Mouse (Mus musculus) ovary, postnatal 36 days (tissue): Measurements from ENCODE around the gene Nav2.

Source experiments
- DNase-seq: peaks from one replicate; pipeline ENCODE4 v3.0.0; 2022; ENCODE audit warnings: low spot score, mixed read lengths

The Nav2 gene

DNA sequence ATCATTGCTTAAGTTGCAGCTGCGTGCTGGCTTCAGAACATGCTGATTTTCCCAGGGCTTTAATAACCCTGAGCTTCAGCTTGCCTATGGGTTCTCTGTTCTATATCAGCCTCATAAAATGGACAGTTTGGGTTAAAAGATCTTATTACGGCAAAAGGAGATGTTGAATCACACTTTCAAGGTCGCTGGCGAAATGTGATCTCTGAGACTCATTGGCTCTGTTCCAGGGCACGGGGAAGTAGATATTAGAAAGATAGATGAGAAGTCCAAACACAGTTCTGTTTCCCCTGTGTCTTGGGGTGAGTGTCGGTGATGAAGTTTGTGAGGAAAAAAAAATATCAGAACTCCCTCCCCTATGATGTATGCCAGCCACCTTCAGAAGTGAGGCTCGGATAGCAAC is 98.4 kb downstream of the Nav2 start:
- no peak for DNase-seq

DNA sequence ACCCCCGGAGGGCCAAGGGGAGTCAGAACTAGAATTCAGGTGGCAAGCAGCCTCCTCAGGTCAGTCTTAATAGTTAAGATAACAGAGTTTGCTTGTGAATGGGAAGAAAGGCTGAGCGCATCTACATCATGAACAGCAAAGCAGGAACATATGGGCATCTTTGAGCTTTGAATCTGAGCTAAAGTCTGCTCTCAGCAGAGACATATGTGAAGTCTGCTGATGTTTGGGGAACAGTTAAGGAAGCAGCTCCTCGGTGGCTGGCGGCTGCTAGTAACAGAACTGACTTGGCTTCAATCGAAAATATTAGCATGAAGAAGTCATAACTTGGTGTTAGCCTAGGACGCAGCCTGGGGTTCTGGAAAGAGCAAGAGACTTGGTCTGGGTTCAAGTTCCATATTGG is 102.2 kb downstream of the Nav2 start:
- no peak for DNase-seq

DNA sequence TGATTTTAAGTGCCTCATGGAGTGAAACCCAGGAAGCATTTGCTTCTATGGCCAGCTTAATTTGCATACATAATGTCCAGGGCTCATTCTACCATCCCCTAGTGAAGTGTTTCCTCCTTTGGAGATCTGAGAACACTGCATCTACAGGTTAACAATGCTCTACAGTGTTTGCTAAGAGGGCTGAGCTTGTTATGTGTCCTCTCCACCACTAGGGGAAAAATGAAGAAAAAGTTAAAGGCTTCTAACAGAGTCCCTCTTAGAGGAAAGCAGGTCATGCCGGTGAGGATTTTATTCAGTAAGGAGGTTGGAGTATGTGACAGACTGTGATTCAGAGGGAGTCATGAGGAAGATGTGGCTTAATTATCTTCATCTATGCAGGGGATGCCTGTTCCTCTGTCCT is 103.5 kb downstream of the Nav2 start:
- DNase-seq = no peak

DNA sequence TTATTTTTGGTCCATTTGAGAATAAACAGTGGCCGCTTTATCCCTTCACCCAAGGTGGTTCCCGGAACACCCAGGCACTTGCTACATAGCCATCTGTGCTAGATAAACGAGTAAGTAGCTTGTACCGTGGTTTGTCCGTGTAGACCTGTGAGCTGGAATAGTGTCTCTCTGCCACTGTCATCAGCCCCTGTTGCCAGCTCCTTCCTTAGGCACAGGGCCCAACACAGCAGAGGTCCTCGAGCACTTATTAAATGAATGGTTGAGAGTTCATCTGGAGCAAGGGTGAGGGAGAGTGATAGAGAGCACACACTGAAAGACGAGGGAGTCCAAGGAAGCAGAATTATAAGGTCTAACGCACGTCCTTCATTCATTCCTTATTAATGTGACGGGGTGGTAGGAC is 106.0 kb downstream of the Nav2 start:
- DNase-seq = no peak

DNA sequence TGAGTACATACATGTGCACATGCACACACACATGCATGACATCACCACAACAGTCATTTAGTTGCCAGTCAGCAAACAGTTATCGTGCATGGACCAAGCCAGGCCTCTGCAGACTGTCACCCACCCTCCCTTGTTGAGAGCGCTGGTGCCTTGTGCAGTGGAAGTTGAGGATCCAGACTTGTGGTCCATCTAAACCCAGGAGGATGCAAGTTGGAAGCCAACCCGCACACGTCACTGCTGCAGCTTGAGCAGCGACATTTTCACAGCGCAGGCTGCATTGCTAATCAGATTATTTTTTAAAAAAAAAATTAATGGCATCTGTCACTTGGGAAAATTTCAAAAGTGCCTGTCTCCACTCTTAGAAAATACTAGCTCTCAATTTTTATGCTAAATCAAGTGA is 106.8 kb downstream of the Nav2 start:
- DNase-seq = no peak

DNA sequence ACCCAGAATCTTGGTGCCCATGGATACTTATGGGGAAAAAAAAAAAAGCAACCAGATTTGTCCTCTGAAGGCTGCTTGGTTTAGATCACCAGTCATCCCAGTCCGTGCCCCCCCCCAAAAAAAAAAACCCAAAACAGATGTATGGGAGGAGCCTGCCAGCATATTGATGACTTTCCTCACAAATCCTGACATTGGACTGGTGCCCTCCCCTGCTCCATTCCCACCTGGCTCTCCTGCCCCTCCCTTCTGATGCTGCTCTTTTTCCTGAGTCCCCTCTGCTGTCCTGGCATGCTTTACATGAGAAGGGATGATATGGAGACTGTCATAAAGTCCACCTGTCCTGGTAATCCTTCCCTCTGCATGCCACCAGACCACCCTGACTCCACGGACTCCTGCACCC is 107.6 kb downstream of the Nav2 start:
- DNase-seq = no peak

DNA sequence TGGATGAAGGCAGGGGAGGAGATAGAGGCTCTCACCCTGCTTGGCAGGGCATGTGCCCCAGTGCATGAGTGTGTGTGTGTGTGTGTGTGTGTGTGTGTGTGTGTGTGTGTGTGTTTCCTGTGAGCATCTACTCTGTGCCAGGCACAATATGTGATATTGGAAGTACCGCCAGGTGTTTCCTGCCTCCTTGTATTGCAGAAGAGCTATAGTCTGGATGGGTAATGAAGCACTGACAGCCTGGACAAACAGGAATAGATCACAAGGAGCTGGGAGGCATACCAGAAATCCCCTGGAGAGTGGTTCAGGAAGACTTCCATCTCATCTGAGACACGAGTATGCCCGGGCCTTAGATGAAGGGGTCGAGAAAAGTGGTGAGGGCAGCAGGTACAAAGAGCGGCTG is 109.3 kb downstream of the Nav2 start:
- no peak for DNase-seq

DNA sequence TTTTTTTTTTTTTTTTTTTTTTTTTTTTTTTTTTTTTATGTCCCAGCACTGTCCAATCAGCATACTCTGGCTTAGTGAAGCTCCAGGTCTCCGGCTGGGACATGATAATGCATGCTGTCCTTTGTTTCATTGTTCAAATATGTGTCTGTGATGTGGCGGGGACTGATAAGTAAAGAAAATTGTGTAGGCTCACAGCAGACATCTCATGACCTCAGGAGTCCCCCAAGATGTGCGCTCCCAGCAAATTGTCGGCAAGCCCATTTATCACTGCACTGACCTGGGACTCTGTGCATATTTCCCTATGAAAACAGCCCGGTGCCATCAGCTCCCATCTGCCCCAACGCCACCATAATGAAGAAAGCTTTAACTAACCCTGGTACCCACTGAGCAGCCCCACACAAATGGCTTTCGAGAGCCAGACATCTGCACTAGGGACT is 110.0 kb downstream of the Nav2 start:
- no peak for DNase-seq

DNA sequence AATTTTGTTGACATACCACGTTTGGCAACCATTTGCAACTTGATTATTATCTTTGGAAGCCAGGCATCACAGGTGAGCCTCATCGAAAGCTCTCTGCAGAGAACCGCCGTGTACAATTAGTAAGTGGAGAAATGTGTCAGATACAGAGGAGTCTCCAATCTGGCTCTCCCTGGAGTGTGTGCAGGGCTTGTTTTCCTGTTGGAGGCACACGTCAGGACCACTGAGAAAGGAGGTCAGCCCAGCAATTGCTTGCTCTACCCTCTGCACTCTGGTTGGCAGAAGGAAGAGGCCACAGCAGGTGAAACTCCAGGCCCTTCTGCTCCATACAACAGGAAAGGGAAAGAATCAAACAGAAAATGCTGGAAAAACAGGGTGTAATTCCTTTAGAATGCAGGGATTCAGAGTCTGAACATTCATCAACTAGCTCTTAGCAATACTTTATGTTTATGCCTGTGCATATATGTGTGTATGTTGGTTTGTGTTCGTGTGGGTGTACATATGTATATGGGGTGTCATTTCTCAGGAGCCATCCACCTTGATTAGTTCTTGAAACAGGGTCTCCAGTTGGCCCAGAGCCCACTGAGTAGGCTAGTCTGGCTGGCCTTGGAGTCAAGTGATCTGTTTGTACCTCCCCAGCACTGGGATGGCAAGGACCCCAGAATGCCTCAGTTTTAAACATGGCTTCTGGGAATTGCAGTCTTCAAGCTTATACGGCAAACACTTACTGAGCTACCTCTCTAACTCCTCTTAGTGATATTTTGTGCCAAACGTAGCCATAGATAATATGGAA is 116.7 kb downstream of the Nav2 start:
- DNase-seq = no peak

DNA sequence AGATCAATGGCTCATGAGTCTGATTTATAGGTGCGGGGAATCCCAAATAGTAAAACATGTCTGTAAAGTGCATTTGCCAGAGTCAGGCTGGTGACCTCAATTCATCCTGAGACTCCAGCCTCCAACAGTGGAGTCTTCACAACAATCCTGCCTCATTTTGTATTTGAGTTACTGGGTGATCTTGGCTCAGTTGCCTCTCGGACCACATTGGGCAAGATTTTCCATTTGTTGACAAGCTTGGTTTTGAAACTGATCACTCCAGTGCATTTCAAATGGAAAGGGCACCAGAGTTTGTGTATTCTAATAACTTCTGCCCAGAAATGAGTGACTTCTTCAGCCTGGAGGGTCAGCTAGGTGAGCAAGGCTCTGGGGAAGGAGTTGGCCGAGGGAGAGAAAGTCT is 117.5 kb downstream of the Nav2 start:
- DNase-seq = no peak

DNA sequence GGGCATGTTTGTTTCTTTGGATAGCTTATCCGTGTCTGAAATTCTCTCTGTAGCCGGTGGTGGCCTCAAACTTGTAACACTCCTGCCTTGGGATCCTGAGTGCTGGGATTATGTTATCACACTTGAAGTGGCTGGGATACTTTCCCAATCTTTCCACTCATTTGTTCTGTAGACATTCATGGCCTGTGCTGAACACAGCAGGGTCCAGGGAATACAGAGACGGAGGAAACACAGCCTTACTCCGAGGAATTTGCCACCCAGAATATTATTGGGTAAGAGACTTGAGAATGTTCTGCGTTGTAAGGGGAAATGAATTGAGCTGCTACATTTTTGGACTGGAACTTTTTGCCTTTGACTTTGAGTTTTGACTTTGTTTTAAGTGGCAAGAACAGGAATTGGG is 118.0 kb downstream of the Nav2 start:
- no peak for DNase-seq

DNA sequence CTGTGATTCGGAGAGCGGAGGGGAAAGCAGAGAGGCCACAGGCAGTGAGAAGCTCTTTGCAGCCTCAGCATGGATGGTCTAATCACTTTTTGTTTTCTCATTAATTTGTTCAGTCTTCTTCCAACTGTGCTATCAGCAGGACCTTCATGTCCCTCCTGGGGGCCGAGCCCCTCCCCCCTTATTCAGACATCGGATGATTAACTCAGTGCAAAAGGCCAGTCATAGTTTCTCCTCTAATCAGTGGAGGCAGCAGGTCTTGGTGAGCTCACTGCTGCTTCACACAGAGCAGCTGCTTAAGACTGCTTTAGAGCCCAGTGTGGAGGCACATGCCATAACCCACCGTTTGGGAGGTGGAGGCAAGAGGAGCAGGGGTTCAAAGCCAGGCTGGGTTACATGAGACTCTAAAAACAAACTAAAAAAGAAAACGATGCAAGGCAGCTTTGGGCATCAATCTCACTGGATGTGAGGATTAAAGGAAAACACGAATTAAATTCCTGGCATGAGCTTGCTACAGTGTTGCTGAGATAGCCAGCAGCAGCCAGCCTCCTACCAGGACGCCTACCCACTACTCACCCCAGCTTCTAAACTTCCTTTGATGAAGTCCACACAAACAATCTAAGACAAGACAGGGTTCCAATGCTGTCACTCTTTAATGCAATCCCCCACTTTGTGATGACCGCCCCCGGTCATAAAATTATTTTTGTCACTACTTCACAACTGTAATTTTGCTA is 120.9 kb downstream of the Nav2 start:
- DNase-seq = no peak

DNA sequence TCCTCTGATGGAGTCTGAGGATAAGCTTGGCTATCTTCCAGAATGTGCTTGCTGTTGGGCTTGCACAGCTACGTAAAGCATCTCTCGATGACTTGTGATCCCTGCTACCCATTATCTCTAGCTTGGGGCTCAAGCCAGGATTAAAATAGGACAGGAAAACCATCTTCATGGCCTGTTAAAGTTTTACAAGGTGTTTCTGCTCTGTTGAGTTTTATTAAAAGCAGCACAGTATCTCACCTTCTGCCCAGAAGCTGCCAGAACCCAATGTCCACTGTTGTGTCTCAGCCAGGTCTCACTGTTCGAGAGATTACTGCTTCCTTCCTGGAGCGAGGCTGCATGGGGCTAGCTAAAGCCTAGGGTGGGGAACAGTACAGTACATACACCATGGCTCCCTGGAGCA is 123.7 kb downstream of the Nav2 start:
- no peak for DNase-seq

DNA sequence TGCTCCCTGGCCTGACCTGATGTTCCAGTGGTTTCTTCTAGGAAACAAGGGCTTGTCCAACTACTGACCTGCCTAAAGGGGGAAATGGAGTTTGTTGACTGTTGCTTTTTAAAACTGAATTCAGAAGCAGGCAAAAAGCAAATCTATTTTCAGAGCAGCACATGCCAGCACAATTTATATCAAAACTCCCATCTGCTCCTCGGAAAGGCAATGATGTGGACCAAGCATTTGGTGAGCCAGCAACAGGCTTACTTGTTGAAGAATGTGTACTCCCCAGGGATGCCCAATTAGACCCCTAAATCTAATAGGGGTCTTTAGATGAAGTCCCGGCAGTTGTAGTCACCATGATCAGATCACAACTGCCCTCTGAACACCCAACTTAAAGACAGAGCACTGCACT is 125.7 kb downstream of the Nav2 start:
- DNase-seq = no peak

DNA sequence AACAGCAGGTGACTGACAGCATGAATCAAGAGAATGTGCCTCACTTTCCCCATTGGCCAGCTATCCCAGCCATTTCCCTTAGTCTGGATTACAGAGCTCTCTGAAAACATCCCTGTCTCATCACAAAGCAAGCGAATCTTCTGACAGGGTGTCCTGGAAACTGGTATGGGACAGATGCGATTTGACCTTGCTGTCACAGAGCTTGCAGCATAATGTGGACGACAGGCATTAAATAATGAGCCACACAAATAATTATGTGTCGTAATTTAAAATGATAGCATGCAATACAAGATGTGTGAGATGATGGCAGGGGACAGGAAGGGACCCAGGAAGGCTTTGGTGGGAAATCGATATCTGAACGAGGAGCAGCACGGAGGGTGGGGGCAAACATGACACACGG is 131.6 kb downstream of the Nav2 start:
- no peak for DNase-seq

DNA sequence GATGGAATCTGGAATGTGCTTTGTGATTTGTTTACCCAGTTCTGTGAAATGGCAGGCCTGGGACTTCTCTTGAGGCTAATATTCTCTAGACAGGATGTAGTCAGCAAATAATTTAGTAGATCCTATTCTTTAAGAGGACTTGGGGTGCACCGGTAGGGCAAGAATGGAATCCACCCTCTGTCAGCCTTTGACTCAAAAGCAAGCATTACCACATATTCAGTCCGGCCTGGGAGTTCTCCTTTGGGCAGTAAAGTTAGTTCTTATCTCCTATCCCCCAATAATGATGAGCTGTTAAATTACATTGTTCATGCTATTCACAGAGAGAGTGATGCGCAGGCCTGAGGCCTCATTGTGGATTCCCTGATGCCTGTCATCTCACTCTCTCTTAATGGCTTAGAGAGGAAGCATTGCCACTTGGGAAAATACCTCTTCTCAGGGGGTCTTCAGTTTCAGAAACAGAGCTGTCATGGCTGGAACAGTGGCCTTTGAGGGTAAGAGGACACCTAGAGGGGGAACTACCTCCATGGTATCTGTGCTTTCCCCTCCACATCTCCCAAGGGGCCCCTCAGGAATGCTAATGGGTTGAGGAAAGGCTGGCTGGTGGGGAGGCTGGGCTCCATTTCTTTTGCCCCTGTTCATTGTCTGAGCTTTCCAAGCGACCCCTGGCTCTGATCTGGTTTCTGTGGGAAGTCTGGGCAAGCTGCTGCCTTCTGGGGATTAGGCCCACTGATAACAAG is 133.0 kb downstream of the Nav2 start:
- DNase-seq = no peak

DNA sequence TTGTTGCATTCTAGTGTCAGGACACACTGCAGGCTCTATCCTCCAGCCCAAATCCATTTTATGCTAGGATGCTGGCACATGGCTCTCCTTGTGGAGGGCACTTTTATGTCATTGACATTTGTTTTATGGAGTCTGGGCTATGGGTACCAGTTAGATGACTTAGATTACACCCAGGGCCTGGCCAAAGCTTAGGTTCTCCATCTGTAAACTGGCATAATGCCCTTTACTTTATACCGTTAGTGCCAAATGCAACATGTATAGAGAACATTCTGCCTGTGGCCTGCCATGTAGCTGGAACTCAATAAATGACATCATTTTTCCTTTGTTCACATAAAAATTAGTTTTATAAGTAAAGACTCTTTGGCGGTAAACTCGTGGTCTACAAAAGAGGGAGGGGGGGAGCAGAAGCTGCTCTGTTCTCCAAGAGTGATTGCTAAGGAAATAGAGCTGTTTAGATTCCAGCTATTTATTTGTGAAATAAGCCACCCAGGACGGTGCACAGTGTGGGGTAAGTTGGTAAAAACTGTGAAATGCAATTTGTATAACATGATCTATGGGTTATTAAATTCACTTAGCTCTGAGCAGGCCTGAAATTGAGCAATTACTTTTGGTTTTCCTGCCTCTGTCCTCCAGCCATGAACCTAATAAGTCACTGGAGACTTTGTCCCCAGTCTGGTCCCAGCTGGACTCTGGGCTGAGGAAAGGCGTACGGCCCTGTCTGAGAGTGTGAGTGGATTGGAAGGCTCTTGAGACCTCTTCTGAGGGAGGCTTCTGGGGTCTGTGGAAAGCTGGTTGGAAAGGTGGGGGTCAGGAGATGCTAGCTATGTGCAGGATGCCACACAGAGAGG is 137.2 kb downstream of the Nav2 start:
- DNase-seq = no peak

DNA sequence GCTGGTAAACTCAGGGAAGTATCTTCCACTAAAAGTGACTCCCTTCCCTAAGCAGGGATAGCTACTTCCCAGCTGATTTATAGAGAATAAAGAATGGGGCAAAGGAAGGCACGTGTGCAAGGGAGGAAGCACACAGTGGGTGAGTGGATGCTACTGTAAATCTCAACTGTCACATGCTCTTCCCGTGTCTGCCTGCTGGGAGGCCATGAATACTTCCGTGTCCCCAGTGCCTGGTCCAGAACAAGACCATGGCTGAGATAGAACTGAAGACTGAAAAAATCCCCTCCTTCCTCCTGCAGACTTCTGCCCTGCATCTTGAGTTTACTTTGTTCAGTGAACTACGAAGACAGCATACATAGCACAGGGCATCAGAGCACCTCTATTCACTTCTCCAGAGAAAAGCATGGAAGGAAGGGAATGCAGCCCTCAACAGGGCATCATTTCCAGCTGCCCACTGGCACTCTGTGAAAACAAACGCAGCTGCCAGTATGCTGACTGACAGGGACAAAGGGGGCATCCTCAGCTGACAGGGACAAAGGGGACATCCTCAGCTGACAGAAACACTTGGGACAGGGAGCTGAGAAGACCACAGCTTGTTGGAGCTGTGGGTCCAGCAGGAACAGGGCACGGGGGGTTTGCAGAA is 138.0 kb downstream of the Nav2 start:
- no peak for DNase-seq

DNA sequence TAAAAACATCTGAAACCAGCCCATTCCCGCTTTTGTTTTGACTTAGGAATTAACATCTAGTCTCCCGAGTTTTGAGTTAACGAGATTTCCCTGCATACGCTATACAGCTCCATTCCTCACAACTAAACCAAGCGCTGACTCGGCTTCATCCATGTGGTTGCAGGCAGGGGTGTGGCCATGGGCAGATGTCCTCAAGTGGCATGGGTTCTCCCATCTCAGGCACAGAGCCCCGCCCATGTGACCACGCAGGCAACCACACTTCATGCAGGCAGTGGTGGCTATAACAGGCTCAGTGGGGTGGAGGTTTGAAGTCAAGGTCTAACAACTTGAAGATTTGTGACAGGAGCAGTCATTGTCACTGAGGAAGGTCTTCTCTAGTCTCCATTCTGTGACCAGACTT is 138.8 kb downstream of the Nav2 start:
- DNase-seq = no peak

DNA sequence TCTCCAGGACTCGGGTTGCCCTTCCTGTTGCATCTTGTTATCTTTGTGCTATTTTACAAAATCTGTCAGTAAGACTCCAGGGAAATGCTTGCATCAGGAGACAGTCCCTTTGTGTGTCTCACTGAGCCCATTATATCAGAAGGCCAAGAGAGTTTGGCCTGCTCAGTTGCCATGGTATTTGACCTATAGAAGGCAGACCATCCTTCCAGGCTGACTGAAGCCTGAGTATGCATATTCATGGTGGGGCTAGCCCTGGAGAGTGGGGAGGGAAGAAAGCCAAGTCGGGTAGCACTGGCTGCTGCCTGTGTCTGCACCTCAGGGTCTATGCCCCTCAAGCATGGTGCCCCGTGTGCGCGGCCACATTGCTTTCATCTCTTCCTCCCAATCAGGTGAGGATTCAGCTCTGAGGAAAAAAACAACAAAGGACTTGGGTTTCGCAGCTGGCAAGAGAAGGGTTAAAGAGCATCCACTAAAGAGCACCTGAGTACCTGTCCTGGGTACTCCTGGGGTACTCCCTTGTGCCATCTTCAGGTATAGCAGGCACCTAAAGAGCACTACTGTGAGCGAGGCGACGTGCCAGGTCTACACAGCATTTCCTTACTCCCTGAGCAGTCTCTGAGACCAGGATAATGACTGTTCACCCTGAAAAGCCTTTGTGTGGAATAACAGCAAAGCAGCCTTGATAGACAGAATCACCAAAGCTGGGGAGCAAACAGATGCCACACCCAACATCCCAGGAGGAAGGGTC is 144.5 kb downstream of the Nav2 start:
- DNase-seq = no peak

DNA sequence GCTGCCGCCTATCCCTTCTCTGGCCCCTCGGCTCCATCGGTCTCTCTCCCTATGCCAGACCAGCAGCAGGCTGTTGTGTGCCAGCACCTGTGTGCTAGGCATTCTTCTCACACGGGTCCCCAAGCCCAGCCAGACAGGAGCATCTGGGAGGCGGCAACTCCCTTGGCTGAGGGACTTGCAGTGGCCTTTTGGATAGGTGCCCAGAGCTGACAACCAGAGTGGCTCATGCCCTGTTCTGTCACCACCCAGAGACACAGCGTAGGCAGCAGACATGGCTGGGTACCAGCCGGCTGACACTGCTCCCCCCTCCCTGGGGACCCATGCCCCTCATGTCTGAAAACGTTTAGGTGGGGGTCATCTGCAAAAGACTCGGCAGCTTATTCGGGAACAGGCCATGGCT is 146.8 kb downstream of the Nav2 start:
- no peak for DNase-seq
